ENCODE assay signal across 11 mouse cellular contexts in genomic region chr11:117952174-117952933, GRCm38 (mm10). TPM values are rescaled to one million over a fixed set of nuclear protein-coding genes. Genes with fewer than 3 reads are reported as not detected.
DNase-seq lines count a peak whose midpoint lies in the region; ATAC-seq and TF ChIP-seq lines count a peak whose summit lies in the region.
"Had no signal": no experiment of that assay in that cellular context is flagged by ENCODE, and none has a peak within 500 bp of the region (broad histone marks: within the 10 kb centered on the region; RNA-seq: fewer than 3 reads in every experiment).

No protein-coding gene starts in this region.

- no peak for TF ChIP-seq POLR2A in lung, adult 2 months (IDR thresholded peaks at IDR 0.05; ENCODE audit: borderline replicate concordance, extremely low read depth, low read depth, low read length)

- DNase-seq in lung, adult 18-20 months, result peak; percentile 67 to 72
- no peak for DNase-seq in lung, adult 2 months
- DNase-seq in thymus, postnatal 36 days, result peak; percentile 93 to 96
- DNase-seq in left cerebral cortex, adult 11 months (ENCODE audit: low spot score), result no peak
- DNase-seq in layer of hippocampus, postnatal 10 days (ENCODE audit: low spot score in 2 of 2), result no peak
- DNase-seq: adrenal gland, adult 2 months; forebrain, postnatal 0 days; heart, postnatal 4 days had no signal

- no peak overlapping the region for H3K4me3 ChIP-seq in lung, adult 2 months (replicated peaks; ENCODE audit: extremely low read depth, low read depth, low read length)
- H3K4me3 ChIP-seq: heart, adult 2 months had no signal

- H3K4me1 ChIP-seq in lung, adult 2 months (ENCODE audit: control insufficient read depth, insufficient read depth, low read length), result peaks cover 18% of the 10 kb centered on the region

- ATAC-seq in activated CD4-positive, CD25-positive, alpha-beta regulatory T cell, adult 4 months, result peak; percentile 98
- ATAC-seq in neutrophil, adult 5-6 weeks (ENCODE audit: extremely low read depth, insufficient number of reproducible peaks, low FRiP score, poor library complexity, severe bottlenecking), result peak; percentile 89
- ATAC-seq: forebrain, postnatal 0 days had no signal

- 54% methylated on average over 9 of the region's 9 CpGs for WGBS in lung, adult 2 months

- TF ChIP-seq CTCF in lung, adult 2 months (IDR thresholded peaks at IDR 0.05; ENCODE audit: insufficient read depth, low read length), result no peak

RNA-seq across cellular contexts. Expression of gene Socs3, which starts 17.5 kb away (rescaled TPM):
- polyA plus RNA-seq in lung, adult 2 months (2012; rRNA removed), result 32.1 and 40.6 TPM in 2 replicates
- polyA plus RNA-seq in activated CD4-positive, CD25-positive, alpha-beta regulatory T cell, adult 4 months (2017; shearing (Covaris generic)), result 10 to 100 TPM; 42.5 to 43.1 TPM
- 252 and 268 TPM in 2 replicates for total RNA-seq in neutrophil, adult 5-6 weeks (2017)
- 1 to 10 TPM; 2.3 to 2.8 TPM for total RNA-seq in layer of hippocampus, postnatal 10 days (2021)

RNA-seq across cellular contexts. Expression of gene Pgs1, which starts 33.7 kb away (rescaled TPM):
- polyA plus RNA-seq in lung, adult 2 months (2012; rRNA removed), result 83.2 and 104 TPM in 2 replicates
- 10 to 100 TPM; 34.6 to 38.3 TPM for polyA plus RNA-seq in activated CD4-positive, CD25-positive, alpha-beta regulatory T cell, adult 4 months (2017; shearing (Covaris generic))
- 51.2 and 58.3 TPM in 2 replicates for total RNA-seq in neutrophil, adult 5-6 weeks (2017)
- 10 to 100 TPM; 59.2 to 59.6 TPM for total RNA-seq in layer of hippocampus, postnatal 10 days (2021)

Comparison
In these comparisons a context has a peak if more than half of its experiments do, and no peak if none do; other contexts are left out.
1. DNase-seq: peak in lung, adult 18-20 months (2 of 2) and thymus, postnatal 36 days (2 of 2); none in lung, adult 2 months (single experiment), left cerebral cortex, adult 11 months (single experiment) and layer of hippocampus, postnatal 10 days (0 of 2).
2. RNA of gene Socs3, which starts 17.5 kb away (total RNA-seq): 252 to 268 TPM in neutrophil, adult 5-6 weeks; 2.3 to 2.8 TPM in layer of hippocampus, postnatal 10 days; every median in the first group is over 10 times any median in the second.